Mouse (Mus musculus): ENCODE data around the gene Fggy. TPM values are rescaled to one million over a fixed set of nuclear protein-coding genes. Genes with fewer than 3 reads are reported as not detected.

Fggy gene
- total and polyA plus RNA-seq, 3 experiments = 3.8 to 9.7 (median 7.4) TPM

DNA sequence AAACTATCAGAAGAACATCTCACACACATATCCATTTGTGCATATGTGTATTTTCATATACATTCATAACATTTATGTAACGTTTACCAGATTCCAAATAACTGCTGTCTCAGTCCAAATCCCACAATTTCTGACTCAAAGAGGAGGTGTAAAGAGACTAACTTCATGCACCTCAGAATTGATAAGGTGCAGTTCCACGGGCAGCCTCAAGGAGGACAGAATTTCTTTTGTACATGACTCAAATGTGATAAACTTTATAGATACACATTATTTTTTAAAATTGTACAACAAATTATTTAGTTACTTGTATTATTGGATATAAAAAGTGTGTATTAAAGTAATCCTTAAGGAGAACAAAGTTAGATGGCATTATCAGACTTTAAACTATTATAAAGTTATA, 26.6 kb upstream of the Fggy start:
- intact Hi-C loops (cut with DNase I) = loop anchor here (10.0 kb wide), 1 partner anchor 216 kb away; no protein-coding TSS in a partner anchor
- H3K79me2 ChIP-seq (replicated peaks; ENCODE audit: control insufficient read depth, insufficient read depth, low read length) = no peaks in the 10 kb centered on the region
- H3K4me1 ChIP-seq (ENCODE audit: control insufficient read depth, insufficient read depth, low read length) = no peaks in the 10 kb centered on the region
- DNase-seq = no peak
- no peak overlapping the region for H3K27ac ChIP-seq
- no peaks in the 10 kb centered on the region for H3K36me3 ChIP-seq (ENCODE audit: control insufficient read depth, insufficient read depth, low read length)
- WGBS = 69% methylated on average over 2 of the region's 2 CpGs
- no peaks in the 10 kb centered on the region for H3K27me3 ChIP-seq (ENCODE audit: control insufficient read depth, insufficient read depth, low read length)
- H3K4me3 ChIP-seq = no peak overlapping the region
- no peak overlapping the region for H3K9ac ChIP-seq (ENCODE audit: low read depth, low read length)
- TF ChIP-seq CTCF (IDR thresholded peaks at IDR 0.05) (peak; percentile 56), EP300 (IDR thresholded peaks at IDR 0.05; ENCODE audit: insufficient read depth, low read depth, low read length) (no peak)

GRCm38 (mm10) chr4:95533946-95534345, 23.4 kb upstream of the Fggy start:
- H3K4me3 ChIP-seq = no peak overlapping the region
- DNase-seq = no peak
- no peaks in the 10 kb centered on the region for H3K4me1 ChIP-seq (ENCODE audit: control insufficient read depth, insufficient read depth, low read length)
- no peak overlapping the region for H3K9ac ChIP-seq (ENCODE audit: low read depth, low read length)
- intact Hi-C loops (cut with DNase I) = loop anchor here (10.0 kb wide), 1 partner anchor 219 kb away; no protein-coding TSS in a partner anchor
- H3K27ac ChIP-seq = no peak overlapping the region
- WGBS = 75% methylated on average over 3 of the region's 3 CpGs
- H3K36me3 ChIP-seq (ENCODE audit: control insufficient read depth, insufficient read depth, low read length) = no peaks in the 10 kb centered on the region
- H3K79me2 ChIP-seq (replicated peaks; ENCODE audit: control insufficient read depth, insufficient read depth, low read length) = no peaks in the 10 kb centered on the region
- TF ChIP-seq EP300 (IDR thresholded peaks at IDR 0.05; ENCODE audit: insufficient read depth, low read depth, low read length) (no peak), CTCF (IDR thresholded peaks at IDR 0.05) (no peak), POLR2A (IDR thresholded peaks at IDR 0.05; ENCODE audit: insufficient read depth, low read depth, low read length) (no peak)
- no peaks in the 10 kb centered on the region for H3K27me3 ChIP-seq (ENCODE audit: control insufficient read depth, insufficient read depth, low read length)

DNA sequence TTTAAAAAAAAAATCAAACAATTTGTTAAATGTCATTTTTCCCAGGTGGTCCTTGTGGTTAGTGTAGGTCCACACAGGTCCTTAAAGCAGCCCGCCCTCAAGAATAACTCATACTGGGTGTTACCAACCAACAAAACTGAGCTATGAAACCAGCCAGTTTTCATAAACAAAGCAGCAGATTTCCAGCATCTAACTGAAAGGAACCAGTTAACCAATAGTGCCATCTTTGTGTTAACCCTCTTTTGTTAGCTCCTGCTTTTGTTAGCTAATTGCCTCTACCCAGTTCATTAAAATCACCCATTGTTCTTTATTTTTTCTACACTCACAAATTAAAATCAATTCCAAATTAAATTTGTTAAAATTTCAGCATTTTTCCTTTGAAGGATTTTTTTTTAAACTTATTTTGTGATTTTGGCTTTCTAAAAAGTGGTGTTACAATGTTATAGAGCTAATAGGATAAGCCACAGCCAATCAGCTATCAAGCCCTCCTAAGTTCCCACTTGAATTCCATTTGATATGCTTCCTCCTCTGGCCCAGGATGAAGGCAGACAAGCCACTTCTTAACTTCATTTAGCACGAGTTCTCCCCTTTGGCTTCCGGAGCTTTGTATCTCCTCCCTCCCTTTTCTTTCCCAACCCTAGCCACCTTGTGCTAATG, 15.8 kb upstream of the Fggy start:
- H3K27me3 ChIP-seq (ENCODE audit: control insufficient read depth, insufficient read depth, low read length) = no peaks in the 10 kb centered on the region
- H3K36me3 ChIP-seq (ENCODE audit: control insufficient read depth, insufficient read depth, low read length) = no peaks in the 10 kb centered on the region
- TF ChIP-seq POLR2A (IDR thresholded peaks at IDR 0.05; ENCODE audit: insufficient read depth, low read depth, low read length) (no peak), EP300 (IDR thresholded peaks at IDR 0.05; ENCODE audit: insufficient read depth, low read depth, low read length) (no peak), CTCF (IDR thresholded peaks at IDR 0.05) (no peak)
- no peak overlapping the region for H3K4me3 ChIP-seq
- no peak for DNase-seq
- no peak overlapping the region for H3K27ac ChIP-seq
- H3K79me2 ChIP-seq (replicated peaks; ENCODE audit: control insufficient read depth, insufficient read depth, low read length) = no peaks in the 10 kb centered on the region
- intact Hi-C loops (cut with DNase I) = no loop called here
- no peak overlapping the region for H3K9ac ChIP-seq (ENCODE audit: low read depth, low read length)
- WGBS = 67% methylated on average over 3 of the region's 3 CpGs
- H3K4me1 ChIP-seq (ENCODE audit: control insufficient read depth, insufficient read depth, low read length) = no peaks in the 10 kb centered on the region

GRCm38 (mm10) chr4:95542039-95542790, 15.1 kb upstream of the Fggy start:
- DNase-seq = no peak
- intact Hi-C loops (cut with DNase I) = no loop called here
- Histone ChIP-seq H3K27ac (no peak overlapping the region), H3K27me3 (ENCODE audit: control insufficient read depth, insufficient read depth, low read length) (no peaks in the 10 kb centered on the region), H3K36me3 (ENCODE audit: control insufficient read depth, insufficient read depth, low read length) (no peaks in the 10 kb centered on the region), H3K4me3 (no peak overlapping the region), H3K4me1 (ENCODE audit: control insufficient read depth, insufficient read depth, low read length) (no peaks in the 10 kb centered on the region), H3K79me2 (replicated peaks; ENCODE audit: control insufficient read depth, insufficient read depth, low read length) (no peaks in the 10 kb centered on the region), H3K9ac (ENCODE audit: low read depth, low read length) (no peak overlapping the region)
- 96% methylated on average over 4 of the region's 4 CpGs for WGBS
- no peak for TF ChIP-seq POLR2A (IDR thresholded peaks at IDR 0.05; ENCODE audit: insufficient read depth, low read depth, low read length)
- no peak for TF ChIP-seq CTCF (IDR thresholded peaks at IDR 0.05)
- no peak for TF ChIP-seq EP300 (IDR thresholded peaks at IDR 0.05; ENCODE audit: insufficient read depth, low read depth, low read length)

- WGBS = 87% methylated on average over 4 of the region's 4 CpGs
Observed at GRCm38 (mm10) chr4:95543529-95543928, 13.8 kb upstream of the Fggy start.

More at GRCm38 (mm10) chr4:95543529-95543928, 13.8 kb upstream of the Fggy start:
- Histone ChIP-seq H3K36me3 (ENCODE audit: control insufficient read depth, insufficient read depth, low read length) (no peaks in the 10 kb centered on the region), H3K79me2 (replicated peaks; ENCODE audit: control insufficient read depth, insufficient read depth, low read length) (no peaks in the 10 kb centered on the region), H3K27me3 (ENCODE audit: control insufficient read depth, insufficient read depth, low read length) (no peaks in the 10 kb centered on the region), H3K27ac (no peak overlapping the region), H3K9ac (ENCODE audit: low read depth, low read length) (no peak overlapping the region), H3K4me1 (ENCODE audit: control insufficient read depth, insufficient read depth, low read length) (no peaks in the 10 kb centered on the region), H3K4me3 (no peak overlapping the region)
- no peak for DNase-seq
- intact Hi-C loops (cut with DNase I) = no loop called here
- no peak for TF ChIP-seq POLR2A (IDR thresholded peaks at IDR 0.05; ENCODE audit: insufficient read depth, low read depth, low read length)
- no peak for TF ChIP-seq CTCF (IDR thresholded peaks at IDR 0.05)
- no peak for TF ChIP-seq EP300 (IDR thresholded peaks at IDR 0.05; ENCODE audit: insufficient read depth, low read depth, low read length)
